Mouse (Mus musculus) small intestine, adult 2 months (tissue): ENCODE data around the gene Slx4ip.

Source experiments
- CTCF ChIP-seq: fragments of 200-500 bp; IDR thresholded peaks from 2 replicates; pipeline ENCODE4 v1.5.1; 2012; ENCODE audit warnings: low read depth, mild to moderate bottlenecking, control low read depth, inconsistent platforms, low read length, moderate library complexity, mixed read lengths; ENCODE audit not compliant: insufficient replicate concordance, insufficient read length; ENCODE audit errors: extremely low read depth
- POLR2A ChIP-seq: fragments of 200-500 bp; IDR thresholded peaks from 2 replicates; pipeline ENCODE4 v1.6.1; 2012; ENCODE audit warnings: low read depth, mild to moderate bottlenecking, control low read depth, inconsistent platforms, low read length, moderate library complexity

DNA sequence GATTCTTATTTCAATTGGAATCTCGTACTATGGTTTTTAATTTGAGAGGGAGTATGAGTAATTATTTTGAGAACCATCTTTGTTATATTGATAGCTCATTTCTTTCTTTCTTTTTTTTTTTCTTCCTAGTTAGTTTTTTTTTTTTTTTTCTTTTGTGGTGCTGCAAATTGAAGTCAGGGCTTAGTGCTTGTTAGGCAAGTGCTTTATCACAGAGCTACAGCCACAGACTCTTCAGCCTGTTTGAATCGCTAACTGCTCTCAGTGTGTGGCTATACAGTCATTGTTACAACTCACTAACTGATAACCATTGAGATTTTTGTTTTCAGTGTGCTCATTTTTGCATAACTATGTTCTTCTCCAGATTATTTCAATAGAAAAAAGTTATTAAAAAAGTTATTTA lies 3.5 kb downstream of the Slx4ip start:
- TF ChIP-seq POLR2A (no peak), CTCF (no peak)
